Comparison of ENCODE assay signal across 9 mouse cellular contexts in genomic region chr6:67102541-67103134, GRCm38 (mm10).
A peak's percentile ranks its signal among the peaks of the same experiment; 100 is the strongest.
DNase-seq lines count a peak whose midpoint lies in the region; ATAC-seq and TF ChIP-seq lines count a peak whose summit lies in the region.
"Had no signal": no experiment of that assay in that cellular context is flagged by ENCODE, and none has a peak within 500 bp of the region (broad histone marks: within the 10 kb centered on the region; RNA-seq: fewer than 3 reads in every experiment).

No protein-coding gene starts in this region.

- H3K4me1 ChIP-seq in heart, embryonic 12.5 days (replicated peaks) = peaks cover 4% of the 10 kb centered on the region
- H3K4me1 ChIP-seq in kidney, postnatal 0 days (replicated peaks; ENCODE audit: insufficient read depth, low read length) = peaks cover 10% of the 10 kb centered on the region
- H3K4me1 ChIP-seq in liver, postnatal 0 days (ENCODE audit: insufficient read depth) = peaks cover 16% of the 10 kb centered on the region; the same call in 1 of the 2 replicates
- no peaks in the 10 kb centered on the region for H3K4me1 ChIP-seq in forebrain, embryonic 12.5 days

- DNase-seq in heart, adult 18-20 months = peak; percentile 85 to 90
- peak; percentile 33 for DNase-seq in brain, embryonic 14.5 days (ENCODE audit: low read depth)
- peak; percentile 86 for DNase-seq in heart, adult 8-10 months (ENCODE audit: low spot score)
- peak; percentile 76 for DNase-seq in kidney, postnatal 0 days (ENCODE audit: low spot score)
- peak; percentile 57 for DNase-seq in liver, postnatal 0 days
- peak; percentile 23 for DNase-seq in right cerebral cortex, postnatal 14 days

- TF ChIP-seq CTCF in brain, embryonic 14.5 days (IDR thresholded peaks at IDR 0.05; ENCODE audit: borderline replicate concordance, extremely low read depth, insufficient read depth, insufficient read length) = no peak
- no peak for TF ChIP-seq CTCF in kidney, postnatal 0 days (IDR thresholded peaks at IDR 0.05; ENCODE audit: low read depth)
- TF ChIP-seq CTCF in liver, postnatal 0 days (IDR thresholded peaks at IDR 0.05; ENCODE audit: low read depth) = no peak

- no peak overlapping the region for H3K9ac ChIP-seq in heart, embryonic 12.5 days
- no peak overlapping the region for H3K9ac ChIP-seq in kidney, postnatal 0 days (ENCODE audit: low read depth, low read length)
- H3K9ac ChIP-seq in liver, postnatal 0 days (replicated peaks) = no peak overlapping the region
- H3K9ac ChIP-seq in forebrain, embryonic 12.5 days = no peak overlapping the region

- ATAC-seq in heart, embryonic 12.5 days (ENCODE audit: insufficient number of reproducible peaks, low FRiP score) = no peak
- ATAC-seq in kidney, postnatal 0 days (replicated peaks; ENCODE audit: low FRiP score, low read depth) = peak; percentile 63
- ATAC-seq in liver, postnatal 0 days = peak; percentile 89
- no peak for ATAC-seq in forebrain, embryonic 12.5 days (ENCODE audit: low FRiP score)

- no peaks in the 10 kb centered on the region for H3K9me3 ChIP-seq in heart, embryonic 12.5 days (replicated peaks)
- no peaks in the 10 kb centered on the region for H3K9me3 ChIP-seq in kidney, postnatal 0 days (replicated peaks; ENCODE audit: low read length)
- H3K9me3 ChIP-seq in liver, postnatal 0 days (ENCODE audit: low read length) = no peaks in the 10 kb centered on the region
- no peaks in the 10 kb centered on the region for H3K9me3 ChIP-seq in forebrain, embryonic 12.5 days
- H3K9me3 ChIP-seq: G1E had no signal

- 0 out of 2 replicates have a peak, but pooled peaks have one; percentile 18 for TF ChIP-seq EP300 in liver, postnatal 0 days (IDR thresholded peaks at IDR 0.05; ENCODE audit: low read depth)

- WGBS in heart, embryonic 12.5 days = 37% methylated on average over 11 of the region's 11 CpGs
- WGBS in kidney, postnatal 0 days = 15% methylated on average over 11 of the region's 11 CpGs
- 22% methylated on average over 11 of the region's 11 CpGs for WGBS in liver, postnatal 0 days (ENCODE audit: insufficient replicate concordance)
- 72% methylated on average over 11 of the region's 11 CpGs for WGBS in forebrain, embryonic 12.5 days

- TF ChIP-seq POLR2A in brain, embryonic 14.5 days (IDR thresholded peaks at IDR 0.05; ENCODE audit: borderline replicate concordance, extremely low read depth, insufficient read depth, insufficient read length, poor library complexity, severe bottlenecking) = no peak

- H3K27ac ChIP-seq in heart, embryonic 12.5 days (ENCODE audit: poor library complexity, severe bottlenecking) = no peak overlapping the region
- peak overlapping the region; percentile 33; the same call in 1 of the 2 replicates for H3K27ac ChIP-seq in kidney, postnatal 0 days
- peak overlapping the region; percentile 31; the same call in 1 of the 2 replicates for H3K27ac ChIP-seq in liver, postnatal 0 days (ENCODE audit: low read depth)
- no peak overlapping the region for H3K27ac ChIP-seq in forebrain, embryonic 12.5 days

- H3K36me3 ChIP-seq in heart, embryonic 12.5 days = no peaks in the 10 kb centered on the region
- no peaks in the 10 kb centered on the region for H3K36me3 ChIP-seq in kidney, postnatal 0 days (ENCODE audit: insufficient read depth, low read length)
- H3K36me3 ChIP-seq in liver, postnatal 0 days (replicated peaks; ENCODE audit: insufficient read depth, low read length) = no peaks in the 10 kb centered on the region
- no peaks in the 10 kb centered on the region for H3K36me3 ChIP-seq in forebrain, embryonic 12.5 days (replicated peaks)
- H3K36me3 ChIP-seq: G1E had no signal

- H3K4me2 ChIP-seq in heart, embryonic 12.5 days = no peak overlapping the region
- H3K4me2 ChIP-seq in kidney, postnatal 0 days (ENCODE audit: low read length) = peak overlapping the region; percentile 3
- H3K4me2 ChIP-seq in liver, postnatal 0 days (ENCODE audit: low read depth, low read length) = peak overlapping the region; percentile 41; the same call in 1 of the 2 replicates
- H3K4me2 ChIP-seq in forebrain, embryonic 12.5 days = no peak overlapping the region

- H3K4me3 ChIP-seq in heart, embryonic 12.5 days = no peak overlapping the region
- H3K4me3 ChIP-seq in kidney, postnatal 0 days (replicated peaks; ENCODE audit: low read depth, low read length) = no peak overlapping the region
- 0 out of 2 replicates have a peak overlapping the region, but pooled peaks have one; percentile 4 for H3K4me3 ChIP-seq in liver, postnatal 0 days (ENCODE audit: low read depth, low read length)
- no peak overlapping the region for H3K4me3 ChIP-seq in forebrain, embryonic 12.5 days (replicated peaks)

- H3K27me3 ChIP-seq in heart, embryonic 12.5 days (replicated peaks) = 0 out of 2 replicates have a peak, but pooled peaks cover 7% of the 10 kb centered on the region
- H3K27me3 ChIP-seq in kidney, postnatal 0 days (ENCODE audit: insufficient read depth, low read length) = no peaks in the 10 kb centered on the region
- no peaks in the 10 kb centered on the region for H3K27me3 ChIP-seq in liver, postnatal 0 days (ENCODE audit: insufficient read depth, low read length)
- no peaks in the 10 kb centered on the region for H3K27me3 ChIP-seq in forebrain, embryonic 12.5 days

Comparison
In these comparisons a context has a peak if more than half of its experiments do, and no peak if none do; other contexts are left out.
1. DNase-seq: peak in every context shown above with its lines; median percentile 88 in heart, adult 18-20 months; 86 in heart, adult 8-10 months; 76 in kidney, postnatal 0 days; 57 in liver, postnatal 0 days; 33 in brain, embryonic 14.5 days; 23 in right cerebral cortex, postnatal 14 days.
2. ATAC-seq: peak in kidney, postnatal 0 days (single experiment) and liver, postnatal 0 days (single experiment); none in heart, embryonic 12.5 days (single experiment) and forebrain, embryonic 12.5 days (single experiment).
3. H3K27ac ChIP-seq: peak in kidney, postnatal 0 days (single experiment) and liver, postnatal 0 days (single experiment); none in heart, embryonic 12.5 days (single experiment) and forebrain, embryonic 12.5 days (single experiment).
4. H3K4me2 ChIP-seq: peak in kidney, postnatal 0 days (single experiment) and liver, postnatal 0 days (single experiment); none in heart, embryonic 12.5 days (single experiment) and forebrain, embryonic 12.5 days (single experiment).